Mouse (Mus musculus) cortical plate, adult 2 months (tissue): ENCODE data around the gene Itpr2.

Experiments
- CTCF ChIP-seq: fragments of 200-500 bp; IDR thresholded peaks from 2 replicates; pipeline ENCODE4 v1.5.1; 2011; ENCODE audit warnings: mild to moderate bottlenecking, control low read depth, low read length; ENCODE audit not compliant: insufficient read depth; ENCODE audit errors: extremely low read depth
- POLR2A ChIP-seq: fragments of 200-500 bp; IDR thresholded peaks from 2 replicates; pipeline ENCODE4 v1.6.1; 2011; ENCODE audit warnings: mild to moderate bottlenecking, low read length, control low read depth; ENCODE audit not compliant: insufficient read depth; ENCODE audit errors: extremely low read depth

- TF ChIP-seq CTCF, result no peak
- TF ChIP-seq POLR2A, result no peak
Measured at GRCm38 (mm10) chr6:146316415-146316814, 185.6 kb downstream of the Itpr2 start.
